Mouse (Mus musculus) 416B (cell line): ENCODE data around the gene Lrrc8d.

Source experiments
- DNase-seq: peaks from one replicate; pipeline ENCODE4 v3.0.0; 2011; ENCODE audit warnings: low read depth

The Lrrc8d gene

GRCm38 (mm10) chr5:105765386-105765785 is 65.6 kb downstream of the Lrrc8d start:
- no peak for DNase-seq

- DNase-seq: no peak
Measured at GRCm38 (mm10) chr5:105776368-105776767, 76.6 kb downstream of the Lrrc8d start.

GRCm38 (mm10) chr5:105776978-105777593 is 77.3 kb downstream of the Lrrc8d start:
- DNase-seq: no peak

- DNase-seq: no peak
Measured at GRCm38 (mm10) chr5:105777645-105778044, 77.9 kb downstream of the Lrrc8d start.

- DNase-seq: no peak
Measured at GRCm38 (mm10) chr5:105778189-105778588, 78.4 kb downstream of the Lrrc8d start.

- DNase-seq: no peak
Measured at GRCm38 (mm10) chr5:105778723-105779122, 79.0 kb downstream of the Lrrc8d start.

GRCm38 (mm10) chr5:105779331-105779730 is 79.6 kb downstream of the Lrrc8d start:
- peak; percentile 44 for DNase-seq

GRCm38 (mm10) chr5:105783848-105784247 is 84.1 kb downstream of the Lrrc8d start:
- DNase-seq: no peak

- DNase-seq: no peak
Measured at GRCm38 (mm10) chr5:105784724-105785123, 85.0 kb downstream of the Lrrc8d start.

- DNase-seq: no peak
Measured at GRCm38 (mm10) chr5:105787577-105787976, 87.8 kb downstream of the Lrrc8d start.

- peak; percentile 89 for DNase-seq
Measured at GRCm38 (mm10) chr5:105789801-105790200, 90.0 kb downstream of the Lrrc8d start.

GRCm38 (mm10) chr5:105792331-105792801 is 92.6 kb downstream of the Lrrc8d start:
- DNase-seq: peak; percentile 38

- DNase-seq: peak; percentile 76
Measured at GRCm38 (mm10) chr5:105792853-105793547, 93.2 kb downstream of the Lrrc8d start.

- no peak for DNase-seq
Measured at GRCm38 (mm10) chr5:105793548-105793940, 93.8 kb downstream of the Lrrc8d start.

- DNase-seq: peak; percentile 79
Measured at GRCm38 (mm10) chr5:105798421-105798820, 98.7 kb downstream of the Lrrc8d start.

- DNase-seq: peak; percentile 53
Measured at GRCm38 (mm10) chr5:105799850-105800635, 100.3 kb downstream of the Lrrc8d start.

- no peak for DNase-seq
Measured at GRCm38 (mm10) chr5:105801031-105801529, 101.3 kb downstream of the Lrrc8d start.

- DNase-seq: no peak
Measured at GRCm38 (mm10) chr5:105805955-105806354, 106.2 kb downstream of the Lrrc8d start.

GRCm38 (mm10) chr5:105807461-105807860 is 107.7 kb downstream of the Lrrc8d start:
- peak; percentile 75 for DNase-seq

- DNase-seq: no peak
Measured at GRCm38 (mm10) chr5:105809056-105809455, 109.3 kb downstream of the Lrrc8d start.

GRCm38 (mm10) chr5:105813036-105813435 is 113.3 kb downstream of the Lrrc8d start:
- no peak for DNase-seq

- no peak for DNase-seq
Measured at GRCm38 (mm10) chr5:105813974-105814373, 114.2 kb downstream of the Lrrc8d start.

GRCm38 (mm10) chr5:105816118-105816517 is 116.3 kb downstream of the Lrrc8d start:
- DNase-seq: no peak
